Mouse (Mus musculus) hindbrain, embryonic 12.5 days (tissue): ENCODE measurements around the gene Tex38. TPM values are rescaled to one million over a fixed set of nuclear protein-coding genes. Genes with fewer than 3 reads are reported as not detected.

Source experiments
- ATAC-seq: fragments of 200-750 bp; cut with Nextera tagmentation; 2 replicates; pipeline ENCODE4 v1.8.0; 2017; ENCODE audit warnings: moderate TSS enrichment; ENCODE audit not compliant: low FRiP score
- H3K27ac ChIP-seq: fragments of 300-500 bp; sonication (generic); 2 replicates; pipeline ENCODE4 v1.5.1; 2016; ENCODE audit warnings: mild to moderate bottlenecking
- H3K27me3 ChIP-seq: fragments of 300-500 bp; sonication (generic); 2 replicates; pipeline ENCODE4 v1.6.1; 2016; ENCODE audit warnings: mild to moderate bottlenecking
- H3K36me3 ChIP-seq: fragments of 300-500 bp; sonication (generic); 2 replicates; pipeline ENCODE4 v1.6.1; 2016; ENCODE audit warnings: mild to moderate bottlenecking
- H3K4me1 ChIP-seq: fragments of 300-500 bp; sonication (generic); 2 replicates; pipeline ENCODE4 v1.6.1; 2016
- H3K4me2 ChIP-seq: fragments of 300-500 bp; sonication (generic); replicated peaks from 2 replicates; pipeline ENCODE4 v1.6.1; 2016; ENCODE audit warnings: mild to moderate bottlenecking
- H3K4me3 ChIP-seq: fragments of 300-500 bp; sonication (generic); 2 replicates; pipeline ENCODE4 v1.5.1; 2016; ENCODE audit warnings: mild to moderate bottlenecking
- H3K9ac ChIP-seq: fragments of 300-500 bp; sonication (generic); 2 replicates; pipeline ENCODE4 v1.6.1; 2016; ENCODE audit warnings: mild to moderate bottlenecking, moderate library complexity
- H3K9me3 ChIP-seq: fragments of 300-500 bp; sonication (generic); replicated peaks from 2 replicates; pipeline ENCODE4 v1.6.1; 2016; ENCODE audit warnings: mild to moderate bottlenecking
- WGBS: fragments of 180-500 bp; shearing (Covaris S2); methylation state at CpG from one replicate; pipeline ENCODE4 v1.1.7; 2016; 5-methylcytosine and 5-hydroxymethylcytosine counted together
- polyA plus RNA-seq: library from polyadenylated mRNA; unstranded; fragments of >200 nt; fragmentation: Nextera tagmentation; extraction: Ambion mirVana; gene quantifications from 2 replicates; pipeline ENCODE4 v1.2.1, GENCODE M21; 2016

Gene Tex38
- polyA plus RNA-seq, 1 experiment from 2014 or later, result not detected

DNA sequence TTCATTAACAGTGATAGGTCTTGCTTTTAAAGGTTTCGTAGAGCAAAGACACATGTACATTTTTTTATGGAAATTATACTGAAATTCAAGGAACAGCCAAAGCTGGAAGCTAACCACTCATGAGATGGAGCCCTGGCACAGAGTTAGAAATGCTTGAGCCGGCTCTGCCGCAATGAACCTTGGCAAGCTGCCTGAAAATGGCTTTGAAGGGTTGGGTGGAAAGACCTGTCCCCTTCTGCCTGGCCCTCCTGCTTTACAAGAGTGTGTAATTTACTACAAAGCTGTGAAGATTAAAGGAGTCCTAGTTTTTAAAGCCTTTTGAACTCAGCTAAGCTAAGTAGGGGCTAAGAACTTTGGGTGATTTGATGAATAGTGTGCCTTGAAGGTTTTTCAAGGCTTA is 19.6 kb downstream of the Tex38 start:
- Histone ChIP-seq H3K27ac (no peak overlapping the region), H3K27me3 (no peaks in the 10 kb centered on the region), H3K4me2 (no peak overlapping the region), H3K9ac (no peak overlapping the region), H3K4me3 (no peak overlapping the region), H3K9me3 (no peaks in the 10 kb centered on the region), H3K36me3 (peaks cover 61% of the 10 kb centered on the region), H3K4me1 (no peaks in the 10 kb centered on the region)
- no peak for ATAC-seq
- WGBS, result 85% methylated on average over 3 of the region's 3 CpGs

DNA sequence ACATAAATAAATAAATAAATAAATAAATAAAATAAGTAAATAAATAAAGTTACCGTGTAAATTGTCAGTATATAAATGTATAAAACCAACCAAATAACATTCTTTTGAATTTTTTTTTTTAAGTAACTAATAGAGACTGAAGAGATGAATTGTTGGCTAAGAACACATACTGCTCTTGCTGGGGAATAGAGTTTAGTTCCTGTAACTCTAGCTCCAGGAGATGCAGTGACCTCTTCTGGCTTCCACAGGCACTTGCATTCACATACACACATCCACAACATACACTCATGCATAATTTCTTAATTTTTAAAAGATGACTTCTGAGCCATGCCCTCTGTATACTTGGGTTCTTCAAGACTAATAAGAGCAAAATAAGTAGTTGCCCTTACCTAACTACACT is 26.0 kb downstream of the Tex38 start:
- peaks cover 45% of the 10 kb centered on the region for H3K36me3 ChIP-seq
- 88% methylated on average over 1 of the region's 1 CpGs for WGBS
- ATAC-seq, result no peak

DNA sequence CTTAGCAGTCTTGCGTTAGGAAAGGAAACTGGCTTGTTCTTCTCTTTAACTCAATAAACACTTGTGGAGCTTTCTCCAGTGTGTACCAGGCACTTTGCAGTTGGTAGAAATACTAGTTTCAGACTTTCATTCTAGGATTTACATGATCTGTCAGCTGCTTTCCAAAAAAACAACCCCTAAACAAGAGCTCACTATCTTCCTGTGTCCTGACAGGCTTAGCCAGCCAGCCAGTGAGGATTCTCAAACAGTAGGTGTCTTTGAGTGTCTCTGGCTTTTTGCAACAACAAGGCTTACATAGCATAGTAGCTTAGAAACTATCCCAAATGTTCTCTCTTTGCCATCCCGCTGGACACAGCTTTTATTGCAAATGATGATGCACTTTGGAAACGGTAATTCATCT is 26.7 kb downstream of the Tex38 start:
- Histone ChIP-seq H3K9ac (no peak overlapping the region), H3K4me2 (no peak overlapping the region), H3K27ac (no peak overlapping the region), H3K27me3 (no peaks in the 10 kb centered on the region), H3K4me1 (no peaks in the 10 kb centered on the region), H3K4me3 (no peak overlapping the region), H3K36me3 (peaks cover 45% of the 10 kb centered on the region), H3K9me3 (no peaks in the 10 kb centered on the region)
- ATAC-seq, result no peak
- 94% methylated on average over 3 of the region's 3 CpGs for WGBS

More for the DNA sequence above, 26.0 kb downstream of the Tex38 start:
- no peak overlapping the region for H3K9ac ChIP-seq
- H3K27me3 ChIP-seq, result no peaks in the 10 kb centered on the region
- no peaks in the 10 kb centered on the region for H3K4me1 ChIP-seq
- H3K4me2 ChIP-seq, result no peak overlapping the region
- H3K4me3 ChIP-seq, result no peak overlapping the region
- H3K9me3 ChIP-seq, result no peaks in the 10 kb centered on the region
- no peak overlapping the region for H3K27ac ChIP-seq

DNA sequence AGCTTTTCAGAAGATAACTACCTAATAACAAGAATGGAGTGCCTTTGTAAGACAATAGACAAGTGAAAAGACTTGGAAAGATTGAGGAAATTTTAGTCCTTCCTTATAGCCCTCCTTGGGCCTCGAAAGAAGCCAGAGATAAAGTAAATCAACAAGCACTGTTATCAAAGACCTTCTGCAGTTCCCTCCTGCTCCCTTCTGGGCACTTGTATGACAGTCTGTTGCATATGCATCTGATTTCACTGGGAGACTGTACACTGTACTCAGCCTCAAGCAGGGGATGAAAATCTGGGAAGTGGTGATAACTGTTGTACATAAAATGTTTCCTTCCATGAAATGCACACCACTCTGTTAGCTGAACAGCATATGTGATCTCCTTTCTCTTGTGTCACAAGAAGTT is 31.5 kb downstream of the Tex38 start:
- Histone ChIP-seq H3K27me3 (no peaks in the 10 kb centered on the region), H3K9ac (no peak overlapping the region), H3K27ac (no peak overlapping the region), H3K36me3 (peaks cover 43% of the 10 kb centered on the region), H3K4me2 (no peak overlapping the region), H3K4me3 (no peak overlapping the region), H3K9me3 (no peaks in the 10 kb centered on the region), H3K4me1 (no peaks in the 10 kb centered on the region)
- 92% methylated on average over 1 of the region's 1 CpGs for WGBS
- ATAC-seq, result no peak

DNA sequence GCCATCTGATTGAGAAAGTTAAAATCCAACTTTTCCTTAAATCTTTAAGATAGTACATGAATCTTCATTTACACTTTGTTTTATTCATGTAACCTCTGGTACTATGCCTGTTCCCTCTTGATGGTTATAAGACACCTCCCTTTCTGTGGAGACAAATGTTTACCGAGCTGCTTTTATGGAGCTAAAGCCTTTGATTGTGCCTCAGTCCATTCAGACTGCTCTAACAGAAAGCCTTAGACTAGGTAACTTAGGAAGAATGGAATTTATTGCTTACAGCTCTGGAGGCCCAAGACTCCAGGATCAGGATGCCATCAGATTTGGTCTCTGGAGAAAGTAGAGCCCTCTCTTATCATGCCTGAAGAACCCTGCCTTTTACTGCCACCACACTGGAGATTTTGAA is 32.6 kb downstream of the Tex38 start:
- no peak overlapping the region for H3K27ac ChIP-seq
- ATAC-seq, result no peak
- H3K9me3 ChIP-seq, result no peaks in the 10 kb centered on the region
- H3K27me3 ChIP-seq, result no peaks in the 10 kb centered on the region
- no peak overlapping the region for H3K9ac ChIP-seq
- H3K4me2 ChIP-seq, result no peak overlapping the region
- H3K36me3 ChIP-seq, result peaks cover 34% of the 10 kb centered on the region
- H3K4me3 ChIP-seq, result no peak overlapping the region
- 73% methylated on average over 1 of the region's 1 CpGs for WGBS
- no peaks in the 10 kb centered on the region for H3K4me1 ChIP-seq

DNA sequence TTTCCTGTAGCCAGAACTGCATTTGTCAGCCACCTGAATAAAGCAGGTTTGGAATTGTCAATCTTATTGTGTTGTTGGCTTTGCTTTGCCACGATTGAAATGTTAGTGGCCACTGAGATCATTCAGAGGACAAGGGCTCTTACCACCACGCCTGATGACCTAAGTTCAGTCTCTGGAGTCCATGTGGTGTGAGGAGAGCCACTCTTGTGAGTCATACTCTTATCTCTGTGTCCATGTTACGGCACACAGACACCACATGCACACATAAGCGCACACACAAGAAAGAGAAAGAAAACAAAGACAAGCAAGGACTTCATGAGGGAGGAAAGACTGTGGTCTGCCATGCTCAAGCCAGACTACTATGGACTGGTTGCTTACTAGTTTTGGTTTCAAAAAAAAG is 37.7 kb downstream of the Tex38 start:
- H3K9me3 ChIP-seq, result no peaks in the 10 kb centered on the region
- no peak overlapping the region for H3K9ac ChIP-seq
- no peaks in the 10 kb centered on the region for H3K27me3 ChIP-seq
- no peak overlapping the region for H3K27ac ChIP-seq
- H3K4me1 ChIP-seq, result peaks cover 18% of the 10 kb centered on the region
- ATAC-seq, result no peak
- WGBS, result 94% methylated on average over 4 of the region's 4 CpGs
- H3K4me2 ChIP-seq, result no peak overlapping the region
- H3K36me3 ChIP-seq, result peaks cover 34% of the 10 kb centered on the region
- no peak overlapping the region for H3K4me3 ChIP-seq

DNA sequence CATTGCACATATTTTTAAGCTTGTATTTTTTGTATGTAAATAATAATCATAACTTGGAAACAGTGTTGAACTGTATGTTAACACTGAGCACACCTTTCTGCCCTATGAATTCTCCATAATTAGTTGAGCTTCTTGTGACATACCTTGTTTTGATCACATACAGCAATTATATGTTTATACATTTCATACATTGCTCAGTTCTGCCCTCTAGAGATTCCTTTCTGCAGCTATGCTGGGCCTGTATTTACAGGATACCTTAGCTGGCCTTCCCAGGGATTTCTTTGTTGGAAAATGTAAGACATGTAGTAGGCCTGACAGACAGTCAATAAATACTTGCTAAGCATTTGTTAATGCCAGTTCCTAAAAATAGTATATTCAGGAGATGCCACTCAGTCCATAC is 38.2 kb downstream of the Tex38 start:
- H3K4me2 ChIP-seq, result no peak overlapping the region
- no peak overlapping the region for H3K27ac ChIP-seq
- no peaks in the 10 kb centered on the region for H3K9me3 ChIP-seq
- H3K4me3 ChIP-seq, result no peak overlapping the region
- no peak overlapping the region for H3K9ac ChIP-seq
- ATAC-seq, result no peak
- H3K36me3 ChIP-seq, result peaks cover 31% of the 10 kb centered on the region
- peaks cover 19% of the 10 kb centered on the region for H3K4me1 ChIP-seq
- H3K27me3 ChIP-seq, result no peaks in the 10 kb centered on the region

DNA sequence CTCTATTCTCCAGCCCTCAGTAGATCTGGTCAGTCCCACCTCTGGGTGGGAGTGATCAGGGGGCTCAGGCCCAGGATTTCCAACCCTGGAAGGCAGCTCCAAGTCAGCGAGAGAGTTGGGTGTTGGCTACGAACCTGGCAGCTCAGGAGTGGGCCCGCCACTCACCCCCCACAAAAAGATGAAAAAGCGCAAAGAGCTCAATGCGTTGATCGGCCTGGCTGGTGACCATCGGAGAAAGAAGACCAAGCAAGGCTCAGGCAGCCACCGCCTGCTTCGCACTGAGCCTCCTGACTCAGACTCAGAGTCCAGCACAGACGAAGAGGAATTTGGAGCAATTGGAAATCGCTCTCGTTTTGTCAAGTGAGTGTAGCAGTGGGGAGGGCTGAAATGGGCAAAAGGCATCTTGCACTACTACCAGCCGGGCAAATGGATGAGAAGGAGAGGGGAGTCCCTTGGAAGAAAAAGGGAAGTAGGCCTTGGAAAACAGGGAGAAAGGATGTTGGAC is 42.3 kb downstream of the Tex38 start:
- Histone ChIP-seq H3K27ac (no peak overlapping the region), H3K9me3 (no peaks in the 10 kb centered on the region), H3K4me2 (peak overlapping the region; percentile 81), H3K27me3 (peaks cover 4% of the 10 kb centered on the region; the same call in 1 of the 2 replicates), H3K4me1 (peaks cover 19% of the 10 kb centered on the region), H3K9ac (peak overlapping the region; percentile 86), H3K4me3 (peak overlapping the region; percentile 83), H3K36me3 (peaks cover 22% of the 10 kb centered on the region)
- WGBS, result 48% methylated on average over 13 of the region's 13 CpGs
- ATAC-seq, result no peak

DNA sequence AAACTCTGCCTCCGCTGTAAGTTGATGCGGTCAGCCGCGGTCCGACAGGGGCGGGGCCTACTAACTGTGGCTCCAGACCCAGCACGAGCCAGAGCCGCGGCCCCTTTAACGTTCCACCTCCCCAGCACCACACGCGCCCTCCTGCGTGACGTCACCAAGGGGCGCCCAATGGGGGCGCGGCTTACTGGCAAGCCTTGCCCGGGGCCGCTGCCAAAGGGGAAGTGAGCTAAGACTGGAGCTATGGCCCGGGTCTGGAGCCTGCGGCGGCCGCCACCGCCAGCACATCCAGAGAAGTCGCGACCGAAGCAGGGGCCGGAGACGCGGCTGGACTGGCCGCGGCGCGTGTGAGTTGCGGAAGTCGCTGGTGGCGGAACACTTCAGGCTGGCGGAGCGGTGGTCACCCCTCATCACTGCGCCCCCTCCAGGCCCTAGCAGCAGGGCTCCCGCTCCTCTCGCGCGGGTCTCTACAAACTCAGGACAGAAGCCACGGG is 43.2 kb downstream of the Tex38 start, which contains the start of gene Efcab14:
Efcab14 (plus strand) TSS at position 194 of the 491 bp plus-strand sequence.
- H3K9me3 ChIP-seq, result no peaks in the 10 kb centered on the region
- peak within 1 kb of the TSS; percentile 86 for H3K9ac ChIP-seq
- H3K27me3 ChIP-seq, result peaks cover 4% of the 10 kb centered on the region; the same call in 1 of the 2 replicates
- peak within 1 kb of the TSS; percentile 81 for H3K4me2 ChIP-seq
- H3K4me3 ChIP-seq, result peak within 1 kb of the TSS; percentile 83
- H3K36me3 ChIP-seq, result peaks cover 15% of the 10 kb centered on the region
- ATAC-seq, result peak; percentile 99
- H3K4me1 ChIP-seq, result peaks cover 19% of the 10 kb centered on the region
- peak within 1 kb of the TSS; percentile 86 for H3K27ac ChIP-seq
- under 1% methylated on average over 45 of the region's 45 CpGs for WGBS

DNA sequence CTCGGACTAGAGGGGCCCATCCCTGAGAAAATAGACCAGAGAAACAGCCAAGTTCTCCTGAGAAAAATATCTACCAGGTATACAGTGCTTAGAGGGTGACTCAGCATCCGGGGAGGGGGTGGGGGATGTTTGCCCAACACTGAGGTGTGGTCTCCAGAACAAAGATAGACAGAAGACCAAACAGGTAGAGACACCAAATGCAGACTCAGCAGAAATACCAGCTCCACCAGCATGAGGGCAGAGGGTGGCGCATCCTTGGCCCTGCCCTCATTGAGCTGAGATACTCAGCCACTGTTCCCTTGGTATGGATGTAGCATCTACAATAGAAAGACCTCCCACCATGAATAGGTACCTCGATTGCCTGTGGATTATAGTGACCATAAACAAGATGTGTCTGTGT is 46.0 kb downstream of the Tex38 start:
- 67% methylated on average over 4 of the region's 4 CpGs for WGBS
- no peak for ATAC-seq
- no peak overlapping the region for H3K4me2 ChIP-seq
- H3K9me3 ChIP-seq, result no peaks in the 10 kb centered on the region
- no peak overlapping the region for H3K4me3 ChIP-seq
- no peak overlapping the region for H3K27ac ChIP-seq
- H3K9ac ChIP-seq, result no peak overlapping the region
- peaks cover 4% of the 10 kb centered on the region; the same call in 1 of the 2 replicates for H3K27me3 ChIP-seq
- H3K4me1 ChIP-seq, result peaks cover 19% of the 10 kb centered on the region
- no peaks in the 10 kb centered on the region for H3K36me3 ChIP-seq

DNA sequence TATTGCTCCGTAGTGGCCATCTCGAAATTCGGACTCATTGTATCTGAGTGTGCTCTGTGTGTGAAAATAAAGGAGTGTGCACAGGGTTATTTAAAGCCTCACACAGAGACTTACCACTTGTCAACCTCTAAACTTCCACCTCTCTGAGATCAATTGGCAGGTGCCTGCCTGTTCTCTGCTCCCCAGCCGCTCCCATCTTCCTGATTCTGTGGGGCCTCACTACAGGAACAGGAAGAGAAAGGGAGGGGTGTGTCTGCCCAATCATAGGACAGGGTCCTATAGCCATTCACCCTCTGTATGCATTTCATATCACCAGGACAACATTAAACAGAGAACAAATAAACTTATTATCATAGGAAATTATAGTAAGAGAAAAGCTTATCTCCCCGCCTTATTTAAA is 47.1 kb downstream of the Tex38 start:
- Histone ChIP-seq H3K36me3 (no peaks in the 10 kb centered on the region), H3K4me3 (no peak overlapping the region), H3K9me3 (no peaks in the 10 kb centered on the region), H3K27ac (no peak overlapping the region), H3K9ac (no peak overlapping the region), H3K4me1 (peaks cover 7% of the 10 kb centered on the region), H3K27me3 (peaks cover 10% of the 10 kb centered on the region; the same call in 1 of the 2 replicates), H3K4me2 (no peak overlapping the region)
- 78% methylated on average over 5 of the region's 5 CpGs for WGBS
- no peak for ATAC-seq

DNA sequence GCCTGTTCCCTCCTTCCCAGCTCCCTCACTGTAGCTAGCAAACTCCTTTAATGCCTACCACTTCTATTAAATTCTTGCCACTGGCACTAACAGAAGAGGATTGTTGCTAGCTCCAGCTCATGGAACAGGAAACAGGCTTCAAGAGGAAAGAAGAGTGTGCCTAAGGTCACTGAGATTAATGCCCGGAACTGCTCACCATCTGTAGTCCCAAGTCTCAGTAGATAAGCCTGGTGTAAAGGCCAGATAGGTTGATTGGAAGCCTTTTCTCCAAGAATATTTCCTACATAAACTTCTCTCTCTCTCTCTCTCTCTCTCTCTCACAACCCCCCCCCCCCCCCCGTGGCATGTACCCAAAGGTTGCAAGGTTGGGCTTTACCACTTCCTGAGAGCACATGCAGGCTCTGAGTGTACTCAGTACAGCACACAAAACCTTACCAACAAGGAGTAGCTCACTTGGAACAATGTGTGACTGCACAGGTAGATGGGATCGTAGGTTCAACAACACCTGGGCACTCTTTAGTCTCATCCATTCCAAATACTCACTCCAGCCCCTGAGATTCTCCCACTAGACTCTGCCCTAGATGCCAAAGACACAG is 48.5 kb downstream of the Tex38 start:
- no peak overlapping the region for H3K4me3 ChIP-seq
- no peaks in the 10 kb centered on the region for H3K36me3 ChIP-seq
- no peak for ATAC-seq
- H3K27ac ChIP-seq, result no peak overlapping the region
- H3K9me3 ChIP-seq, result no peaks in the 10 kb centered on the region
- H3K27me3 ChIP-seq, result peaks cover 14% of the 10 kb centered on the region; the same call in 1 of the 2 replicates
- no peak overlapping the region for H3K9ac ChIP-seq
- H3K4me1 ChIP-seq, result no peaks in the 10 kb centered on the region
- H3K4me2 ChIP-seq, result no peak overlapping the region
- 74% methylated on average over 3 of the region's 3 CpGs for WGBS
